Mouse (Mus musculus) erythroblast, embryonic 14.5 days (primary cell): ENCODE measurements around the gene Rplp0.
"Not testable (repeated sequence)": the region's sequence is repeated elsewhere in the genome, so short reads cannot be mapped to it uniquely, and the experiment has no call there.

Source experiments
- GATA1 ChIP-seq: IDR thresholded peaks from 2 replicates; pipeline ENCODE4 v1.6.1; 2012; ENCODE audit warnings: low read length, inconsistent platforms, mixed read lengths
- TAL1 ChIP-seq: IDR thresholded peaks from 3 replicates; pipeline ENCODE4 v1.6.1; 2012; ENCODE audit warnings: low read length, inconsistent platforms, mixed read lengths

DNA sequence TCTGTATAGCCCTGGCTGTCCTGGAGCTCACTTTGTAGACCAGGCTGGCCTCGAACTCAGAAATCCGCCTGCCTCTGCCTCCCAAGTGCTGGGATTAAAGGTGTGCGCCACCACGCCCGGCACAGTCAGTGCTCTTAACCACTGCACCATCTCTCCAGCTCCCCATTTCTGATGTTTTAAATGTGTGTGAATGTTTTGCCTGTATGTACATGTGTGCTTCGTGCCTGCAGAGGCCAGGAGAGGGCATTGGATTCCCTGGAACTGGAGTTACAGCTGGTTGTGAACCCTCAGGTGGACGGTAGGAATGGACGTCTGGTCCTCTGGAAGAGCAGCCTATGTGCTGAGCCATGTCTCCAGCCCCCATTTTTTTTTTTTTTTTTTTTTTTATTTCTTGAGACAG is 41.1 kb upstream of the Rplp0 start:
- TF ChIP-seq GATA1, TAL1: not testable (repeated sequence)
